Mouse (Mus musculus) ES-Bruce4 (cell line): ENCODE measurements around the gene Nmnat2.

Source experiments
- CTCF ChIP-seq: IDR thresholded peaks from one replicate; pipeline ENCODE4 v1.8.1; 2011; ENCODE audit warnings: low read depth, low read length
- POLR2A ChIP-seq: IDR thresholded peaks from one replicate; pipeline ENCODE4 v1.8.1; 2011; ENCODE audit warnings: low read length; ENCODE audit not compliant: insufficient read depth

DNA sequence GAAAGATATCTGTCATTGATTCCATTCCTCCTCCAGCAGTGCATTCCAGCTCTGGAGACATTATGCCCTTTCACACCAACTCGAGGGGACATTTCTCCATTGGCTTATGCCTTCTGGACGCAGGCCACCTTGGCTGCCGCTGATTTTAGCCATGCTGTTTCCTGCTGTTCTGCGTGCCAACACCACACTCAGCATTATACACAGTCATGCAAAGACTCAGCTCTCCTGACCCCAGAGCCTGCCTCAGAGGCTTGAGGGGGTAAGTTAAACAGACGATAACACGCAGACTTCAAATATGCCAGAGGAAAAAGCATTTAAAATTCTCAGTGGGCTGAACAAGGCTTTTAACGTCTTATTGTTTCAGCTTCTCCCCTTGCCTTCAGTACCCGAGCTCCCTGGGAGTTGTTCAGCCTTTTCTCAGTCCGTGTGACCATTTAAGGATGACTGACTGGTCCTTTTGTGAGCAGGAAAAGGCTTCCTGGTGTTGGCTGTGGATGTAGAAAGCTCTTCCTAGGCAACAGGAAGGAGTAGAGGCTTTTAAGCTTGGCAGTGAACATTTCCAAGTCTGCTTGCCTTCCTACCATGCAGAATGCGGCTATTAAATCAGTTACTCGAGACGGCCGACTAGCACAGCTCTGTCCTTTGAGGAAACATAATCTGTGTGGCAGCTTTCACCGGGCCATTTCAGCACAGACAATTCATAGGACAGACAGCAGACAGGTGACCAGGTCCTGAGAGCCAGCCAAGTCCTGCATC is 59.8 kb downstream of the Nmnat2 start:
- TF ChIP-seq CTCF: no peak
- TF ChIP-seq POLR2A: no peak
